In the genomic region with DNA sequence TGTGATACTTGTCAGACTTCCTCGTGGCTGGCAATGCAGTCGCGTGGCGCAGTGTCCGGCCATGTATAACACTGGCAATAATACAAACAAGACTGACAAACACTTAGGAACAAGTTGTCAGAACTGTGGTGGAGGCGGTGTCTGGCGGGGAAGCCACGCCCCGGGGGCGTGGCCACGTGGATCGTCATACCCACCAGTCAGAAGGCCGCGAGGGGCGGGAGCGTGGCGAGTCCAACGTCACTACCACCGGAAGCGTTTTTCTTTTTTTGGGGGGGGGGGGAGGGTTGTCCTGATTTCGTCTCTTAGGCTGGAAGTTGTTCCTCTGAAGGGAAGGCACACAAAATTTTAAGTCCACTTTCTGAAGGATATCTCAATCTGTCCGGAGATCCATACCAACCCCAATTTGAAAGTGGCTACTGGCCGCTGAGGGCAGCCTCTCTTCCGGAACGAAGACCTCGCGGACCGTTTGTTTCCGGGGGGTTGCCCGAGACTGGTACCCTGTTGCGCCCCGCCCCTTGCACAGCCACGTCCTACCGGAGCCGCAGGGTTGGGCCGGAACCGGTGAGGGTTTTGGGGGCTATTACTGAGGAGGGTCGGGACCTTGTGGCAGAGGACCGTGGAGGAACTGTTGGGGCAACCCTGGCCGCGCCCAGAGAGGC, we compare ENCODE assay signal across 8 mouse cellular contexts. TPM values are rescaled to one million over a fixed set of nuclear protein-coding genes. Genes with fewer than 3 reads are reported as not detected.
DNase-seq lines count a peak whose midpoint lies in the region; ATAC-seq lines count a peak whose summit lies in the region.

A gene (plus strand): TSS at position 340 of the 659 bp plus-strand sequence.

- H3K4me2 ChIP-seq in hindbrain, embryonic 14.5 days (replicated peaks), result peak within 1 kb of the TSS; percentile 77

- H3K27ac ChIP-seq in hindbrain, embryonic 14.5 days, result peak within 1 kb of the TSS; percentile 86

- H3K4me3 ChIP-seq in hindbrain, embryonic 14.5 days (replicated peaks; ENCODE audit: low read length), result peak within 1 kb of the TSS; percentile 98

- H3K4me1 ChIP-seq in hindbrain, embryonic 14.5 days (replicated peaks; ENCODE audit: control insufficient read depth, insufficient read depth, low read length), result peaks cover 9% of the 10 kb centered on the region; the same call in 1 of the 2 replicates

- H3K9me3 ChIP-seq in hindbrain, embryonic 14.5 days (ENCODE audit: control insufficient read depth, low read length), result no peaks in the 10 kb centered on the region

- H3K9ac ChIP-seq in hindbrain, embryonic 14.5 days, result peak within 1 kb of the TSS; percentile 94

- H3K36me3 ChIP-seq in hindbrain, embryonic 14.5 days (replicated peaks; ENCODE audit: control insufficient read depth, insufficient read depth), result peaks cover 21% of the 10 kb centered on the region

- peak; percentile 98 for ATAC-seq in hindbrain, embryonic 14.5 days (ENCODE audit: low FRiP score)

- WGBS in hindbrain, embryonic 14.5 days, result under 1% methylated on average over 41 of the region's 41 CpGs

- no peaks in the 10 kb centered on the region for H3K27me3 ChIP-seq in hindbrain, embryonic 14.5 days (ENCODE audit: control insufficient read depth, insufficient read depth, low read length)

- peak; percentile 93 for DNase-seq in R1 (ENCODE audit: low read depth, low spot score)
- peak; percentile 91 to 96 for DNase-seq in cerebellum, postnatal 25 days
- peak; percentile 79 for DNase-seq in frontal cortex, postnatal 25 days (ENCODE audit: low spot score in 2 of 2)
- DNase-seq in hindbrain, embryonic 14.5 days (ENCODE audit: low spot score), result peak; percentile 96
- peak; percentile 87 to 90 for DNase-seq in layer of hippocampus, postnatal 36 days
- peak; percentile 98 for DNase-seq in lung, postnatal 36 days
- DNase-seq in retina, postnatal 1 day, result peak; percentile 95
- peak; percentile 82 to 88 for DNase-seq in urinary bladder, adult 18-20 months (ENCODE audit: low spot score in 2 of 2)

RNA-seq across cellular contexts. Expression of the gene that starts here (rescaled TPM):
- 28.2 and 30.6 TPM in 2 replicates for polyA plus RNA-seq in hindbrain, embryonic 14.5 days (2014; fragmentation: Nextera tagmentation; extraction: Ambion mirVana)
- total RNA-seq in layer of hippocampus, postnatal 36 days (2021), result 10 to 100 TPM; 45.5 to 51.6 TPM

Comparison
In these comparisons a context has a peak if more than half of its experiments do, and no peak if none do; other contexts are left out.
1. Peak in every context shown above with its lines: DNase-seq, ATAC-seq, H3K4me3 ChIP-seq and H3K27ac ChIP-seq.